Mouse (Mus musculus) fibroblast of lung, adult 2 months (primary cell): ENCODE results near the gene Npsr1.

Experiments used
- DNase-seq: peaks from one replicate; pipeline ENCODE4 v3.0.0-alpha.2; 2011; ENCODE audit warnings: low read depth

The Npsr1 gene

GRCm38 (mm10) chr9:24097696-24098095, at the start of gene Npsr1:
TSS of gene Npsr1 (plus strand) at chr9:24097996.
- no peak for DNase-seq

- DNase-seq = no peak
Observed at GRCm38 (mm10) chr9:24051538-24051937, 46.3 kb upstream of the Npsr1 start.

GRCm38 (mm10) chr9:24063251-24063650, 34.5 kb upstream of the Npsr1 start:
- no peak for DNase-seq

GRCm38 (mm10) chr9:24071664-24072063, 26.1 kb upstream of the Npsr1 start:
- DNase-seq = peak; percentile 47

DNA sequence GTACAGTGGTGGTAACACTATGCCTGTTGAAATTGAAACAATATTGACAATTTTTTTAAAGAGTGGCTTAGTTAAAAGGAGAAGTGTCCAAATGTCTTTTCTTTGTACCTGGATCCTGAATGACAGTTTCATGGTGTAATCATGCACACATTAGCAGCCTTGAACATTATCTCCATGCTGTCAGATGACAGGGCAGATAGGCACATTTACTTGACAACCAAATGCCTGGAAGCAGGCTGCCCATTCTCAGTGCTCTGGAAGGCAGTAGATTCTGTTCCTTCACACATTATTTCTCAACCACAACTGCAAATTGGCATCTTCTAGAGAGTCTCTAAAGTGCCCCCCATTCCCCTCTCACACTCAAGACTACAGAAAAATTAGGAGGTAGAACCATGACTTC, 20.2 kb upstream of the Npsr1 start:
- DNase-seq = no peak

- no peak for DNase-seq
Observed at GRCm38 (mm10) chr9:24091875-24092274, 5.9 kb upstream of the Npsr1 start.

- DNase-seq = peak; percentile 4
Observed at GRCm38 (mm10) chr9:24098526-24098925, 730 bp downstream of the Npsr1 start.

- DNase-seq = no peak
Observed at GRCm38 (mm10) chr9:24099631-24100030, 1.8 kb downstream of the Npsr1 start.

- DNase-seq = peak; percentile 7
Observed at GRCm38 (mm10) chr9:24119423-24119822, 21.6 kb downstream of the Npsr1 start.

DNA sequence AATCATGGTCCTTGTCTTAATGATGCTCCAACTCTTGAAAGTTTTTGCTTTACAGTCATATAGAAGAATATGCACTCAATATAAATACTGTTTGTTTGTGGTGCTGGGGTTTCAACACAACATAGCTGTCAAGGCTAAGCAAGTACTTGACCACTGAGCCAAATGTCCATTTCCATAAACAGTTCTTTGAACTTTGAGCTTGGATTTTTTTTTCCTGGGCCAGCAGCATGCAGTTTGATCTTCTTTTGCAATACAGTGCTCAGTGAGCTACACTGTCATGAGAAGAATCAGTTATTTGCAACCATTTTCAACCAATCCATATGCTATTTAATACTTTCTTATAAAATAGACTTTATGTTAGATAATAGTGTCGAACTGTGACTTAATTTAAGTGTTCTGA, 35.3 kb downstream of the Npsr1 start:
- DNase-seq = no peak

DNA sequence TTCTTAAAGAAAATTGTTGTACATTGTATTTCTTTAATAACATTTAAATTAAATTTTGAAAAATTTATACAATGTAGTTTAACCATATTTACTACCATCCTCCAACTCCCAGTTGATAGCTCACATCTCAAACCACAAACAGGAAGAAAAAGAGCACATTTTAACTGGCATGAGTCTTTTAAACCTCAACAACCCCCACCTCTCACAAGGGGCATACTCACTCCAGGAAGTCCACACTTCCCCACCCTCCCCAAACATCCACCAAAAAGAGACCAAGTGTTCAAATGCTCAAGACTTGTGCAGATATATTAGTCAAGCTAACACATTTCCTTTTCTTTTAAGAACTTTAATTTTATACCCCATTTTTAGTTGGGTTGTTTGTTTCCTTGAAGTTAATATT, 38.6 kb downstream of the Npsr1 start:
- no peak for DNase-seq

- no peak for DNase-seq
Observed at GRCm38 (mm10) chr9:24144341-24144740, 46.5 kb downstream of the Npsr1 start.

DNA sequence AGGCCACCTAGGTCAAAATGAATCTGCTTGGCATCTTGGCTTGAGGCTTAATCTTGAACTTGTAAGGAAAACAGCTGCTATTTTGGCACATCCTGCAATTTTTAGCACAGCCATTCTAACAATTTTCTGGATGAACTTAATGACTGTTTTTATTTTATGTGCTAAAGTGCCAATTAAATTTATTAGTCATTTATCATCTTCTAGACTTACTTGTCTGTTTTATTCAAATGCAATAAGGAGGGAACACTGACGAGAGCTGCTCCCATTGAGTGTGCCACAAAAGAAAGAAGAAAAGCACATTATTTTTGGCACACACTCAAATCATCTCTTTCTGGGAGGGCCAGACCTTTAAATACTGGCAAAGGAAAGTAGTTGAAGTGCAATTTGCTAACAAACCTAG, 59.4 kb downstream of the Npsr1 start:
- no peak for DNase-seq

DNA sequence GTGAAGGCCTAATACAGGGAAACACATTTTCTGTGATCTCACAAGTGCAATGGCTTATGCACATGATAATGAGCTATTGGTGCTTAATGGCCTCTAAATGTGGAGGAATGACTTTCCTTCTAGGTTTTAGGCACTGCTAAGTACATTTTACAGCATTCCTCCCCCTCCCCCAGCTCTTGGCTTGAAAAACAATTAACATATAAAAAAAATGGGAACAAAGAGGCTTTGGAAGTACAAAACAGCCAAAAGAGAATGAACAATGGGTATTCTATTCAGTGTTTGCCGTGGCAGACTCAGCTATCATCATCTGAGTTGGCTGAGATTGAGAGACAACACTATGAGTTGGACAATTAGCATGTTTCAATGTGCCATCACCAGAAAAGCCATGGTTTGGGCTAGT, 62.6 kb downstream of the Npsr1 start:
- no peak for DNase-seq

- no peak for DNase-seq
Observed at GRCm38 (mm10) chr9:24168501-24168900, 70.7 kb downstream of the Npsr1 start.

- DNase-seq = no peak
Observed at GRCm38 (mm10) chr9:24170728-24171127, 72.9 kb downstream of the Npsr1 start.

- no peak for DNase-seq
Observed at GRCm38 (mm10) chr9:24178744-24179143, 80.9 kb downstream of the Npsr1 start.

- DNase-seq = no peak
Observed at GRCm38 (mm10) chr9:24180926-24181325, 83.1 kb downstream of the Npsr1 start.

DNA sequence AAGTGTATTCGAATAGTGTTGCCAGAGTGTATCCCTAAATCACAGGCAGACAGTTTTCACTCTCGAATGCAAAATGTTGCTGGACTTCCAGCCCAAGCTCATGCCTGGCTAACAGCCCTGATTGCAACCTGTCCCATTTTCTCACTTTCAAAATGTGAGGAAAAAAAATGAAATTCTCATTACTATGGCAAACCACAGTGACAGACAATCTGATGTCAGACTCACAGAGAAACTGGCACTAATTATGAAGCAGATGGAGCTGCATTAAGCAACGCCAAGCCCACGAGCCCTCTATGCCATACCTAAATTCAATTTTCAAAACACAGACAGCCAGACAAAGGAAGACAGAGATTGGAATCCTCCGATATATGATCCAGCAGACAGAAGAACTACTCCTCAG, 88.5 kb downstream of the Npsr1 start:
- DNase-seq = no peak

DNA sequence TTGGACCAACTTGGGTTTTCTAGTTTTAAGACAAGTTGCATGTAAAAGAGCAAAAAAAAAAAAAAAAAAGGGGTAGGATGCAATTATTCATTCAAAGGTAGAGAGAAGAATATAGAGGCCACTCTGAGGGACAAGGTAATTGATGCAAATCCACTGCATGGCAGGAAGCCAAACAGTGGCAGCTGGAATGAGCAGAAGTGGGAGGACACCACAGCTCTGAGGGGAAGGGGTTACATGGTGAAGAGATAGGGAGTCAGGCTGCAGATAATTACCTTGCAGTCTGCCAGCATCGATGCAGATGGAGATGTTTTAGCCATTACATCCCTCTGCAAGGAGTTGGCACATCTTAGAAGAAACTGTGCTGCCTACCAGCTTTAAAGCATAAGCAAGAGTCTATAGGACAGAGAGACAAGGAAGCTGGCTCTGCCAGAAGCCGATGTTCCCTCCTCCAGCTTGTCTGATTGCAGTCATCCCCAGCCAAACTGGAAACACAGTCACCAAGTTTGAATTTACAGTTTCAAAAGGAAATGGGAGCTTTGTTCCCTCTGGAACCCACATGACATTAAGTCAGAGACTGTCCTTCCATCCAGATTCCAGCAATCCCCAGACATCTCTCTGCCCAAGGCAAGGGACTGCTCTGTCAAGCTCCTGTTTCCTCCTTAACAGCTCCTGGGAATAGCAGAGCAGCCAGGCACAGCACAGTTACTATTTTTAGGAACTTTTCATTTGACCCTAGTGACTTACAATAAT, 91.9 kb downstream of the Npsr1 start:
- DNase-seq = no peak

GRCm38 (mm10) chr9:24190261-24190588, 92.4 kb downstream of the Npsr1 start:
- no peak for DNase-seq

DNA sequence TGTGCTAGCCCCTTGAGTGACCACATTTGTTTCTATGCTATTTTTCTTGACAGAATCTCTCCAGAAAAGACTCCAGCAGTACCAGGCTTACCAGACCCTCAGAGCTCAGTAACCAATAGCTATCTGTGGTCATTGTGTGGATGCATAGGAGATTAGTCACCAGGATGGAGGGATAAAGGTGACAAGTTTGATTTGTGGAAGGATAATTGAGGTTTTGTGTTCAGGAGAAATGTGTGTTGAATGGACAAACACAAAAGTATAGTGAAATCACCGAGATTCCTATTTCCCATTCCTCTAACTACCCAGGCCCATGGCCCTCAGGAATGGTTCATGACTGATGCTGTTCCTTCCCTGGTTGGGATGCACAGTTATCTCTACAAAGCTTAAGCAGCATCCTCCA, 100.5 kb downstream of the Npsr1 start:
- DNase-seq = no peak

DNA sequence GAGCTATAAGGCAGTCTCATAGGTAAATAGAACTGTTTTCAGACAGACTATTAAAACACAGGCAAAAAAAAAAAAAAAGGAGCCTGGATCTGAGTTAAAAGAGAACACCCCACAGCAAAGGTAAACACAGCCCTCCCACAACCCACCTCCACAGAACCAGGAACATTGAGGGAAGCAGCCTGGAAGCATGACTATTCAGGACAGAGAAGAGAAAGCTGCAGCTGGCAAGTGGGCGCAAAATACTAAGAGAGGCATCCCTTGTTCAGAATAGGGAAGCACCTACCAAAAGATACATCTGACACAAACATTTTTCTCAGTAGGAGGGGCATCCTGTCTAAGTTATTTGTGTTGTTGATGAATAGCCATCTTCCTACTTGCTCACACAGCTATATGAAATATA, 113.8 kb downstream of the Npsr1 start:
- DNase-seq = no peak

DNA sequence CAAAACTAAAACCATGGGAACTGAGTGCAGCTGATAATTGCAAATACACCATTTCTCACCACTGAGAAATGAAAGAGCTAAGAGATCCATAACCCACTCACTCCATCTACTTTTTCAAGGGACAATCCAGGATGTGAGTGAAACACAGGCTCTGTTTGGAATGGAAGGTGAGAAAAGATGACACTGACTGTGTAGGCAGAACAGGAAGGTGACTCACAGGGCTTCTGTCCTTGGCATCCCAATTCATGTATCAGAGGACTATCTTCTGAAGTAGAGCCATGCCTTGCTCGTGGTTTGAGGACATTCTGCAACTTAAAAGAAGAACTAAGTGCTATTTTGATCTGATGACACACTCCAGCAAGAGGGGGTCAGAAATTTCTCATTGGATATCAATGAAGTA, 119.9 kb downstream of the Npsr1 start:
- no peak for DNase-seq

DNA sequence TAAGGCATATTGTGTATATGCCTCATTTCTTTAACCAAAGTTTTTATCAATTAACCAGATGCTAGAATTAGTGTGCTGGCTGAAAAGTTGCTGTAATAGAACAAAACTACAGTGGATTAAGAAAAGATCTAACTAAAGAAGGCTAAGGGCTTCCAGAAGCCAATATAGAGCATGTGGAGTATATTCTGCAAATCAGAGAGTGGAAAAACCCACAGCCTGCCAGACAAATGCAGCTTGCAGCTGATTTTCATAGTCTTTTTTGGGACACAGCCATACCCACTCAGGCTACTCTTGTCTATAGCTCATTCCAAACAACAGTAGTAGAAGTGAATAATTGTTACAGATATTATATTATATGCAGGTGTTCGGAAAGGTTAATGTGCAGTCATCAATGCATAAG, 138.7 kb downstream of the Npsr1 start:
- no peak for DNase-seq
